Mouse (Mus musculus) leukemia stem cell, adult 10-12 weeks (primary cell): Measurements from ENCODE around the gene Clcnka. TPM values are rescaled to one million over a fixed set of nuclear protein-coding genes. Genes with fewer than 3 reads are reported as not detected.

Source experiments
- polyA plus RNA-seq: library from polyadenylated mRNA; stranded (reverse); fragments of >175 nt; gene quantifications from 2 replicates; pipeline ENCODE4 v1.2.3, GENCODE M21; 2012; ENCODE audit warnings: low replicate concordance

Gene Clcnka
- polyA plus RNA-seq = not detected in 2 replicates

GRCm38 (mm10) chr4:141398545-141398944 is at the start of gene Clcnka:
Clcnka (minus strand) TSS chr4:141398724.

DNA sequence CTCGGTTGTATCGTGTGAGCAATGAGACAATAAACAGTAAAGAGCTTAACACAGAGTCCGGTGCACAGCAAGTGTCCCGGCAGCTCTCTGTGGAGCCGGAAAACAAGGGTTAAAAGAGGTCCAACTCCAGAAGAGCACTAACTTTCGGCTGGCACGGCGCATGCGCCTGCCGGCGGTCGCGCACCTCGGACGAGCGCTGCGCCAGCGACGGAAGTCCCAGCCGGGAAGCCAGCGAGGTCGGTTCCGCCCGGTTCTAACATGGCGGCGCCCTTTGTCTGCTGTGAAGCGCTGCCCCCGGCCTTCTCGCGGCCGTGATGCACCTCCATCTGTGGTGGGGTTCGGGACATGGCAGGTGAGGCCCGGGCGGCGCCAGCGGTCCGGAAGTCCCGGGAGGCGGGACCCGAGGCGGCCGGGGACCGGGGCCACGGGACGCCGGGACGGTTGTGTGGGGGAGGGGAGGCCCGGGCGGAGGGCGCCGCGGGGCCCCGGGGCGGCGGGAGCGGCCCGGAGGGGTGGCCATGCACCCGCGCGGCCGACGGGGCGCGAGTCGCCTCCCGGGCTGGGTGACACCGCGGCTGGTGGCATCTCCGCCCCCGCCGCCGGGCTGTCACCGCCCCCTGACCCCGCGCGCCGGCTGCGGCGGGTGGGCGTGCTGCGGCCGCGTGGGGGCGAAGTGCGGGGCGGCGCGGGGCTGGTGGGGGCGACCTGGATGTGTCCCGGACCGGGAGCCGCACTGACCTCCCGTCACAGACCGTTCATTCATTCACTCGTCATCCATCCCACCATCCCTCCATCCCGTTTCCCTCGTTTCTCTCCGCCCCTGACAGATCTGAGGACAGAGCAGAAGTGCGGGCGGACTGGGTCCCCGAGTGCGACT is 46.2 kb upstream of the Clcnka start, which contains the start of gene Zbtb17:
Gene Zbtb17 (plus strand): TSS at position 204 of the 877 bp plus-strand sequence.

DNA sequence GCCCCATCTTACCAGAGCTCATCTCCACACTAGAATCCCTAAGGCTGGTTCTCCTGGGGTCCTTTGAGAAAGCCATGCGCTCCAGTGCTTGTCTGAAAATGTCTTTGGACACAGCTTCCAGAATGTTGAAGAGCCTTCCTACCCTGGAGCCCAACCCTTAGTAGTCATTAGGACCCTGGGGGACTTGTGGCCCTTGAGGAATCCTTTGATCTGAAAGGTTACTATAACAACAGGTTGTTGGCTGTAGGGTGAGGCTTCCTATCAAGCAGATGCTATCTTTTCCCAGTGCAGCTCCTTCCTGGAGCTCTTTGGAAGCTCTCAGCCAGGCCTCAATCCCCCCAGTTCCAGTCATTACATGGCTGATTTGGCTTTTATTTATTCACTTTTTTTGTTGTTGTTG is 37.5 kb upstream of the Clcnka start, which contains the start of gene Srarp:
Gene Srarp (minus strand): TSS at position 132 of the 400 bp plus-strand sequence.

GRCm38 (mm10) chr4:141420192-141420829 is 21.8 kb upstream of the Clcnka start, which contains the start of gene Hspb7:
Hspb7 (plus strand) TSS chr4:141420779.

DNA sequence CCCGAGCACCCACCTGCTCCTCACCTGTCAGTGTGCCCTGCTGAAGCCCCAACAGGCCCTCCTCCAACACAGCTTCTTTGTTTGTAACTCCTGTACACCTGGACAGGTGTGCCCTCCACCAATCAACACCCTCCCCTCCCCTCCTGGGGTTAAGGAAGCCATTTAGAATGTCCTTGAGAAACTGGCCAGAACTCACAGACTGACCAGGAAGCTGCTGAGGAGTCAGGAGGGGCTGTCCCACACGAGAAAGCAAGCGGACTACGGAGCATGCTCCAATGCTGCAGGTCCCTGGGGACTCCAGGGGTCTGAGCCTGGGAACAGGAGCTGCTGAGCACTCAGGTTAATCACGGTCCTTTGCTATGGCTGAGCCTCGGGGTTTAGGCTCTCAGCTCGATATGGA is 17.4 kb upstream of the Clcnka start, which contains the start of gene Clcnkb:
Gene Clcnkb (minus strand): TSS at position 91 of the 400 bp plus-strand sequence.

DNA sequence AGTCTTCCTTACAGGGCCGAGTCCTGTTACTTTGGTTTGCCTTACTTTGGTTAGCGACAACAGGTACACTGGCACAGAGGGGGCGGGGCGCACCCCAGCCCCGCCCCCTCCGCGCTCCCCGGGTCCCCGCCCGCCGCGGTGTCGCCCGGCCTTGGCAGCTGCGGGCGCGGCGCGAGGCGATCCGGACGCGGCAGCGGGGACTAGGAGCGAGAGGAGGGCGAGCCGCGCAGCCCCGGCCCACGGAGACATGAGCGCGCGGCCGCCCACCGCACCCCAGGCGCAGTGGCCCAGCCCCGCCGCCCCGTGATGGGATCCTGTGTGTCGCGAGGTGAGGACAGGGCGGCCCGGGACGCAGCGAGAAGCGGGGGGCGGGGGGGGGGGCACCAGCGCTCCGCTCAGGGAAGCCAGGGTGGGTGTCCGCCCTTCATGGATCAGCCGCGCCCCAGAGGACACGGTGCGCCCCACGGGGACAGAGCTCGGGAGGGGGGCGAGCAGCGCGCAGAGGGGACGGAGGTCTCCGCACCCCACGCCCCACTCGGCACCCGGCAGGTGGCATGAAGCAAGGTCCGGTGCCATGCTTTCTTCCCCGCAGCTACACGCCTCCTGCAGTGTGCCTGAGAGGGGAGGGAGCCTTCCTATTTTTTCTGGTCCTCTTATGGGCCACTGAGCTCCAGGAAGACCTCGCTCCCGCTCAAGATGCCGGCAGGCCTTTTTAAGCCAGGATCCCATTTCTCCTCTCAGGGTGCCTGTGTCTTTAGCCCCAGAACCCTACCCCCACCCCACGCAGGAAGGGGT is 30.3 kb downstream of the Clcnka start, which contains the start of gene Fam131c:
Gene Fam131c (plus strand): TSS at position 224 of the 795 bp plus-strand sequence.

Other genes with a start within 250 kb of the Clcnka start
- 1.5 and 1.9 TPM in 2 replicates for gene Rsg1, start 184.8 kb downstream of the Clcnka start, polyA plus RNA-seq
- gene Arhgef19, start 159.2 kb downstream of the Clcnka start, polyA plus RNA-seq = not detected in 2 replicates
- gene Epha2, start 97.5 kb downstream of the Clcnka start, polyA plus RNA-seq = 0.34 and 0.42 TPM in 2 replicates
- gene Fam131c, start 30.5 kb downstream of the Clcnka start, polyA plus RNA-seq = not detected in 2 replicates
- gene Clcnkb, start 17.3 kb upstream of the Clcnka start, polyA plus RNA-seq = 0.66 TPM in 1 of 2 replicates, not detected in the other
- gene Hspb7, start 22.1 kb upstream of the Clcnka start, polyA plus RNA-seq = not detected in 2 replicates
- not detected in 2 replicates for gene Srarp, start 37.4 kb upstream of the Clcnka start, polyA plus RNA-seq
- 33.7 and 37.3 TPM in 2 replicates for gene Zbtb17, start 45.9 kb upstream of the Clcnka start, polyA plus RNA-seq
- gene Spen, start 139.9 kb upstream of the Clcnka start, polyA plus RNA-seq = 261 and 418 TPM in 2 replicates
- gene Fblim1, start 207.4 kb upstream of the Clcnka start, polyA plus RNA-seq = 2.7 TPM in 2 replicates
- gene Tmem82, start 219.9 kb upstream of the Clcnka start, polyA plus RNA-seq = 0.39 and 0.51 TPM in 2 replicates
- not detected in 2 replicates for gene Slc25a34, start 225.1 kb upstream of the Clcnka start, polyA plus RNA-seq